Mouse (Mus musculus): ENCODE results near the gene Irf2bp2.

Gene Irf2bp2

DNA sequence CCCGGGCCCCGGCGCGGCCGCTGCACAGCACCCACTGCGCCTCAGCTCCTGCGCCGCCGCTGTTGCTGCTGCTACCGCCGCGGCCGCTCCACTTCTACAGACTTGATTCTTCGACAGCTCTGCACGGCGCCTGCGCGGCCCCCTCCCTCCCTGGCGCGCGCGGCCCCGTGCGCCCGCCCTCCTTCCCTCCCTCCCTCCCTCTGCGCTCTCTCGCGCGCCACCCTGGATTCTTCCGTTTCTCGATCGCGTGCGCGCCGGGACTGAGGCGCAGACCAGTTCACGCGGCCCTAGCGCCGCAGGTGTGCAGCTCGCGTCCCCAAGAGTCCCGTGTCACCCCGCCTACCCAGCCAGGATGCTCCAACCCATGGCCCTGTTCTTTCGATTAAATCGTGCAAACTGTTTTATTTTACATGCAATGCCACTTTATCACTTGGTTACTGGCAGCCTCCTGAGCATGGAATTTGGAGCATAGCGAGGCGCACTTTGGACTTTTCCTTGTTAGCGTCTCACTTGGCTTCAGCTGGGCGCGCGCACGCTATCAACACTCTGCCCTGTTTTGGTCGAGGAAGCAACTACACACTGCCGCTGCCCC is at the start of gene Irf2bp2:
TSS of gene Irf2bp2 (minus strand) at position 98 of the 592 bp plus-strand sequence.
- DNase-seq (ENCODE audit: low spot score) = peak; percentile 85

DNA sequence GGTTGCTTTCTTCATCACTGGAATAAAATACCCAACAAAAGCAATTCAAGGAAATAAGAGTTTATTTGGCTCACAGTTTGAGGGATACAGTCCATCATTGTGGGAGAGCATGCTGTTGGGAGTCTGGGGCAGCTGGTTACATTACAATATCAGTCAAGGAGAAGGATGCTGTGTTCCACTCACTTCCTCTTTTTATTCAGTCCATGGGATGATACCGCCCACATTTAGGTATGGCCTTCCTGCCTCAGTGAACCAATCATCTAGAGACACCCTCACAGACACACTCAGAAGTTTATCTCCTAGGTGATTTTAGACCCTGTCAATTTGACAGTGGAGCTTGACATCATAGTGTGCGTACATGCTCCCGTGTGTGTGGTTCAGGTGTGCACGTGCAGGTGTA is 48.9 kb upstream of the Irf2bp2 start:
- DNase-seq (ENCODE audit: low spot score) = no peak

DNA sequence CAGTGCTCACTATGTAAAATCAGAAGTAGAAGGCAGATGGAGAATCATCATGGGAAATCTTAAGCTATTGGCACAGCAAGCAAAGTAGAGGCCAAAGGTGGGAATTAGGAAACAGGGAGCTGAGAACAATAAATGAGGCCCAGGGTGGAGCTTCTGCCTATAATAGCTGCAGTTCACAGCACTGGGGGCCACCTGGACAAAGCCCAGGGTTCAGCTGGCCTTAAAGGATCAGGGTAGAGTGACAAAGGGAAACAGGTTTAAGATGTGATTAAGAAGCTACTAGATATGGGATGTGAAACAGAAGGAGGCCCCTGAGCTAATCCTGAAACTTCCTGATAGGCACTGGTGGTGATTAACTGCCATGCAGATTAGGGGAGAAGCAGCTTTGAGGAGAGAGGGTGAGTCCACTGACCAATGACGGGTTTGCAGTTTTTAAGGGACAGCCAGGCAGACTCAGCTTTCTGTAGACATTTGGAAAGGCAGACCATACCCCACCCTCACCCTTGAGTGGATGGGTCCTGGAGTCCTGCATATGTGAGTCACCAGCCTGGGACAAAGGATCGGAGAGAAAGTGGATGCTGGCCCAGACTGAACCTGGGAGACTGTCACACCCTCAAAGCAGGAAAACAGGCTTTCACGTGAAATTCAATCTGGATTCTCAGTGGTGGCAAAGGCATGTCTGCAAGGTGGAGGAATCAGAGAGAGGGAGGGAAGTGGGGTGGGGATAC is 47.9 kb upstream of the Irf2bp2 start:
- DNase-seq (ENCODE audit: low spot score) = no peak

DNA sequence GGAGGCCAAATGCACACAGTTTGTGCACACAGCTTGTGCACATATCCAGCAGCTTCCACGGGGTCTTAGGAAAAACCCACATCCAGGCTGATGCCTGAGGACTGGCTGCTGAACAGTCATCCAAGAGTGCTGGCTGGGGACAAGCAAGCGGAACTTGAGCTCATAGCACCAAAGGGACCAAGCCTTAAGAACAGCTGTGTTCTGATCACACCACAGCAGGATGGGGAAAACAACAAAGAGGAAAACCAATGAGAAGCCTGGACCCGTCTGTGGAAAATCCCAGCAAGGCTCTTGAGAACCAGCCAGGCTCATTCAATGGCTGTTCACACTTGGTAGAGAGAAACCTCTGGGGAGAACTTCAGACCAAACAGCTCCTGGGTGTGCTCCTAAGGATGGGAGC is 45.4 kb upstream of the Irf2bp2 start:
- DNase-seq (ENCODE audit: low spot score) = no peak

DNA sequence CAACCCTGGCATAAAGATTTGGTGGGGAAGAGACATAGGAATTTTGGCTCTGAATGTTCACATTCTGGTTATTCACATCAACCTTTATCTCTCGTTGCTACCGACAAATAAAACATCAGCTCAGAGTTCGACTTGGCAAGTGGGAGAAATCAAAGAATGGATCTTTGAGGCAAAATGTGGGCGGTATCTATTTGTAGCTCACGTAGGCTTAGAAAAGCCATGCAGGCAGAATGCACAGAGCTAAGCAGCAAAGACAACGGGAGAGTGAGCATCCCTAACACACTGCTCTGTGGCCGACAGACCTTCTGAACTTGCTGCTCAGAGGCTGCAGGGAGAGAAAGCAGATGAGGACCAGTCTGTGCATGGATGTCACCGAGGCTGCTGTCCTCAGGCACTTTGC is 44.2 kb upstream of the Irf2bp2 start:
- DNase-seq (ENCODE audit: low spot score) = no peak

DNA sequence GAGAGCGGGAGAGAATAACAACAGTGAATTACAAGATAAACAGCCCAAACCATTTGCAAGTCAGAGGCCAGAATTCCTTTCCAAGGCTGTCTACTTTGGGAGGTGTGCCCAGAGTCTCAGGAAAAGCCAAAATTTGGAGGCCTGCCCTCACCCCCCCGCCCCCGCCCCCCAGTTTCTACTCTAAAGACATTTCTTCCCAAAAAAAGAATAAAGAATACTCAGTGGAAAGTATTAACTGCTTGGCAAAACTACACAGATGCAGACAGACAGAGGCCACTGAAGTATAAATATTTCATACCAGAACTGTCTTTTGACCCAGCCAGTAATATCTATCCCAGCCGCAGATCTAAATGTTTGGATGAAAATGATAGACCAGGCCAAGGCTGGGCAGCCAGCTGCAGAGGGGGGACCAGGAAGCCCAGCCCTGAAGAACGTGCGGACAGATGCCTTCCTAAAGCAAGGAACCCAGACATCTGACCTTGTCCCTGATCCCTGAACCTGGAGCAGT is 40.8 kb upstream of the Irf2bp2 start:
- DNase-seq (ENCODE audit: low spot score) = no peak

DNA sequence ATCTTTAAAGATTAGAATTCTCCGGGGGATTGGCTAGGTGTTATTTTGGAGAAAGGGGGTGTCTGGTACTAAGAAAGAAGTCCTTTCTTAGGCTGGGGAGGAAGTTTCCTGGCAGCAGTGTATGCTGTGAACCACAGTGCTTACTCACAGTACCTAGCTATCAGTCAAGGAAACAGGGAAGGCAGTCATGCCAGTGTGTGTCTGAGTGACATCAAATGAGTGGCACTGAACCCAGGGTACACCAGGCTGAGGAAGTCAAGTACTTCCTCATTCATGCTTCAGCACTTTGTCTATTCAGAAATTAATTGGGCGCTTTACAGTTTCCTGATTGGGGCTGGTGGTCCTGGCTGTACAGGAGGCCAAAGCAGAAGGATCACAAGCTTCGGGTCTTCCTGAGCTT is 34.8 kb upstream of the Irf2bp2 start:
- no peak for DNase-seq (ENCODE audit: low spot score)

DNA sequence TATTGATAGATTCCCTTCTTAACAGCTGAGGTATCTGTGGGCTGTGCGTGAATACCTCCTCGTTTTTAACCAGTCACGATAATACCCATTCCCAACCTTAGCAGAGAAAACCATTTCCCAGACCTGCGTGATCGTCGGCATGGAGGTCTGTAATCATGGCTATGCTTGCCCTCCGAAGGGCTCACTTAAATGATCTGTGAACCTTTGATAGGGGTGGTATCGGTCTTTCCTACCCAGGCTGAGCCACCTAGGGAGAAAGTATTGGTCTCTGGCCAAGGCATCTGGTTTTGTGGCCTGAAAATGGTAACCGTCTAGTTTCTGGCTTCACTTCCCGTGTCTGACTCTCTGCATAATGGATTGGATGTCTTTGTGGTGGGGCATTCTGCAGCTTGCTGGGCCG is 32.6 kb upstream of the Irf2bp2 start:
- no peak for DNase-seq (ENCODE audit: low spot score)

DNA sequence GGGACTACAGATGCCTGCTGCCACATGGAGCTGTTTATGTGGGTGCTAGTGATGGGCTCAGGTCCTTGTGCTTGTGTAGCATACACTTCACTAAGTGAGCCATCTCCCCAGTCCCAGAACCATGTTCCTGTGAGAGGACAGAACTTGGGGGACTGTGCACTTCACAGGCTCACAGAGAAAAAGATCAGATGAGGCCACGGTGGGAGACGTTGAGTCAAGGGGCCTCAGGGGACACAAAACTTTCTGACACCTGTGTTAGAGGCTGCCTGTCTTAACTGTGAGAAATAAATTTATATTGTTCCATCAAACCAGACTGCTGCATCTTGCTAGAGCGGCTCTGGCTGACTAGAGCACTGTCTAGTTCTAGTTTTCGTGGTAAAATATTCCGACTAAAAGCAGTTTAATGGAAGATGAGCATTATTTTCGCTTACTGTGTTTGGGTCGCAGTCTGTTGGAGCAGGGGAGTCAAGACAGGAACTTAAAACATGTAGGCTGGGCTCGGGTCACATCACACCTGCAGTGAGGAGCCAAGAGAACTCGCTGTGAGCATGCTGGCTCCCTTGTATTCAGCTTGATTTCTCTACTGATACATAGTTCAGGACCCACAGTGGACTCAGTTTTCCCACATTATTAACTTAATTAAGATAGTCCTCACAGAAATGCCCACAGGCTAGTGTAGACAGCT is 28.5 kb upstream of the Irf2bp2 start:
- DNase-seq (ENCODE audit: low spot score) = no peak

DNA sequence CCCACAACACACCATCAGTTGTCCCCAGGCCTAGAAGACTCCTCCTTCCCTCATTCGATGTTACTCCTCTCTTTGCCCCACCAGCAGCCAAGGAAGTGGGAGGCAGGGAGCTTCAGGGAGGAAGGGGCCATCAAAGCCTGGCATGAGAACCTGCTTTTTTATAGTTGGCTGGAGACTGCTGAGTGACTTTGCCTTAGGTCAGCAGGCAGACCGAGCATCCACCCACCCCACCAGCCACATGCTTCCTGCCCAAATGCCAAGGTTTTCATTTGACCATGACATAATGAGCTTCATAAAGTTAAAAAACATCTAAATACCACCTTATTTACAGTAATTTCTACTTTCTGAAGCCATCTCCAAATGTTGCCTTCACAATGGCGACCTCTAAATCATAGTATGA is 26.9 kb upstream of the Irf2bp2 start:
- no peak for DNase-seq (ENCODE audit: low spot score)

DNA sequence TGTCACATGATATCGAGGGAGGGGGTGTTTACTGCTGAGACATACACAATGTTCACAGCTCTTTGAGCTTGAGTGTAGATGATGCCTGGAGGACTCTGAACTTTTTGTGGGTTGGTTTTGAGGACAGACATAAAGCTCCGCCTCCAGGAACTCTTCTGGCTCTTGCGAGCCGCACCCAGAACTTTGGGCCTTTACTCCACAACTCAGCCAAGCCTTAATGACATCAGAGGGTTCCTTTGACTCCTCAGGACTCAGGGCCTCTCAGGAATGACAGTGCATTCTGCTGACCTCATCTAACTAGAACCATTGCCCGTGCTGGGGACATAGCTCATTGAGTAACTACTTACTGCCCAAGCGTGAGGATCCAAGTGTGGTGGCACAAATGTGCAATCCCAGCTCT is 25.7 kb upstream of the Irf2bp2 start:
- DNase-seq (ENCODE audit: low spot score) = no peak

DNA sequence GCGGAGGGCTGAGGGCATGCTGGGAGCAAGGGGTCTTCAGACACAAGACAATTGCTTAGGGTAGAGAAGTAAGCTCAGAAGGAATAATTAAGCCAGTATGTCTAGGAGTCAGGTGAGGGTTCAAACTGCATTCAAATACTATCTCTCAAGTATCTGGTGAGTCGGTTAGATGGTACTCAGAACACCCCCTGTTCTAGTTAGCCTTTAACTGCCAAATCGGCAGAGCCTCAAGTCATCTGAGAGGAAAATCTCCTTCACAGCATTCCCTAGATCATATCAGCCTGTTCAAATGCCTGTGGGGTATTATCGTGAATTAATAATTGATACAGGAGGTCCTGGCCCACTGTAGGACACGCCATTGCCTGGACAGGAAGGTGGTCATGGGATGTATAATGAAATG is 23.9 kb upstream of the Irf2bp2 start:
- no peak for DNase-seq (ENCODE audit: low spot score)

DNA sequence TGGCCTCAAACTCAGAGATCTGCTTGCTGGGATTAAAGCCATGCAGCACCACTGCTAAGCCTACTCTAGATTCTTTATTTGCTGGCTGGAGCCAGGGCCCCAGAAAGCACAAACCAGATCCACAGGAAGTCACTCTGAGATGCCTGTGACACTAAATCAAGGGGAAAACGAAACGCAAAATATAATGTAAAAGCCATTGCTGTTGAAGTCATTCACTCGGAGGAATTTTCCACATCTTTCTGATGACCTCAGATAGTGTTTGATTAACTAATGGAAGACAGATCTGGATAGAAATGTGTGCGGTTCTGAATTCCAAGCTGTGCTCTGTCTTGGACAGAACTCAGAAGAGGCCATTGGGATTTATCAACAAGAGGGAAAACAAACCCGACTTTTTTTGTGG is 22.9 kb upstream of the Irf2bp2 start:
- DNase-seq (ENCODE audit: low spot score) = no peak

DNA sequence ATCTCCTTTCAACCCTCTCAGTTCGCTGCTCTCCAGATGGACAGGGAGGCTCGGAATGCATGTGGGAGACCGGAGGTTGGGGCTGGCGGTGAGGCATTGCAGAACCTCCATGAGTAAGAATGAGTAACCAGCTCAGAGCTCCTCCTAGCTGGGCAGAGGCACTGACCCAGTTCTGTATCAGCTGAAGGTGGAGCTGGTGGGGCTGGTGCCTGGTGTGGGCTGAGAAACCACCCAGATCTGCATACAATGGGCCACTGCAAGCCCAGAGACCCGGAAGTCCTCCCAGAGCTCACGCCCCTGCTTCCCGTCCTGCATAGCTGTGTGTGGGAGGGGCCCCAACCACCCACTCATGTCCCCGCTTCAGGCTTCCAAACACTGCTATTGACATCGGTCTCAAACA is 22.0 kb upstream of the Irf2bp2 start:
- peak; percentile 28 for DNase-seq (ENCODE audit: low spot score)

DNA sequence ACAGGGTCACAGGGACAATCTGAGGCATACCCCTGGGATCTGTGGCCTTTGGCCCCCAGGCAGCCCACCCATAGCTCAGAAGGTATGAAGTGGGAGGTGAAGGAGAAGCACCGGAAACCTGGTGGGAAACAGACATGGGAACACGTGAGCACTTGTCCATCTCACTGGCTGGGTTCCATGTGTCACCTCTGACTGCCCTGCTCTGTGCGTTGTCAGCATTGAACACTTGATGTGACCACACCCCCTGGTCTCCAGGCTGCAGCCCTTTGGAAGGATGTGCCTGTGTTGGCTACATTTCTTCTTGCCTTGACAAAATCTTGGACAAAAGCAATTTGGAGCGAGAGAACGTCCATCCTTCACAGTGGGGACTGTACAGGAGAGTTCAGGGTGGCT is 20.9 kb upstream of the Irf2bp2 start:
- no peak for DNase-seq (ENCODE audit: low spot score)

DNA sequence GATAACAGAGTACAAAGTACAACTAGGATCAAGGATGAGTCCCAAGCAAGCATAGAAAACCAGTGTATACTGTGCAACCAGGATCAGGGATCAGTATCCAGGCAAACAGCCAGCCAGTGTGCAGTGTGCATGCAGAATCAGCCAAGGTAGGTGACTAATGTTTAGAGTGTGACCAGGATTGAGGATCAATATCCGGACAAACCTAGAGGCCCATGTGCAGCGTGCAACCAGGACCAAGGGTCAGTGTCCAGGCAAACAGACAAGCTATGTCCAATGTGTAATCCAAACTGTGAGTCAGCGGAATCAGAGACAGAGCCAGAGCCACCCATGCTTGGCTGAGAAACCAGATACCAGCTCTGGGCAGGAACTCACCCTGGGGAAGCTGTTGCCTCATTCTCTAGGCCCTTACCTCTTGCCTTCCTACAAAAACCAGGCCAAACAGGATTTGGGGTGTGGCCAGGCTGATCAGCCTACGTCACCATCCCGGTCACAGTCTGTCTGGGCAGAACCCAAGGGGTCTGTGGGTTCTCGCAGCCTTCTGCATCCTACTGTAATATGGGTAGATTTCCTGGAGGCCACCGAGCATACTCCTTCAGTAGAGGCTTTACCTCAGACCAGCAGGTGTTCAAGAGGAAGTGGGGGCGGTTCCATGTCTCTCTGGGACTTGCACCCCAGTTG is 20.4 kb upstream of the Irf2bp2 start:
- DNase-seq (ENCODE audit: low spot score) = no peak

DNA sequence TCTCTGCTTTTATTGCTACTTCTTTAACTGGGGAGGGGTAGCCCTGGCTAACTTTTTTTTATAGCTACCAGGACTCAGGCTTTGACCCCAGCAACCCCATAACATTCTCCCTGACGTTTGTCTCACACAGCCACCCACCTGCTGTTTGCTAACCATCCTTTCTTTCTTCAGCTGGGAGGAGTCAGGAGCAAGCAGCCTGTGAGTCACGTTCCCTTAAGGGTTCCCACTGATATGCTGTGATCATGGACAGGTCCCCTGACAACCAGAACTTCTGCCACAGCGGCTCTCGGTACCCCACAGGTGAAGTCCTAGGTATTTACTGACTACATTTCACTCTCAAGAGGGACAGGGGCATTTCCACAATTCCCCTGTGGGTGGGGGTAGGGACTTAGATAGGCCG is 19.4 kb upstream of the Irf2bp2 start:
- DNase-seq (ENCODE audit: low spot score) = no peak

DNA sequence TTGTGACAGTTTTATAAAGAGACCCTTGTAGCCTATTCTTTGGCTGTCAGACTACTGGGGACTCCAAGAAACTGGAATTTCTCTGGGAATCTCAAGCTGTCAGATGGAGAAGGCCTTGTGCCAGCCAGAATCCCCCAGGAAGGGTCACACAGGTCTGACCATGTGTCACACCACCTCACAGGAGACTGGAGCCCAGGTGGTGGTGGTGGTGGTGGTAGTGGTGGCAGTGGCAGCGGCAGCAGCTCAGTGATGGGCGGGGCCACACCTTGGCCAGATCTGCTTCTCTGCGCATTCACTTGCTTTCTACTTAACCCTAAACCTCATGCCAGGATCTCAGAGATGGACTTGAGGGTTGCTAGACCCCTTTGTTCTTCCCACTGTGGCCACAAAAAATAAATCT is 19.0 kb upstream of the Irf2bp2 start:
- DNase-seq (ENCODE audit: low spot score) = no peak

DNA sequence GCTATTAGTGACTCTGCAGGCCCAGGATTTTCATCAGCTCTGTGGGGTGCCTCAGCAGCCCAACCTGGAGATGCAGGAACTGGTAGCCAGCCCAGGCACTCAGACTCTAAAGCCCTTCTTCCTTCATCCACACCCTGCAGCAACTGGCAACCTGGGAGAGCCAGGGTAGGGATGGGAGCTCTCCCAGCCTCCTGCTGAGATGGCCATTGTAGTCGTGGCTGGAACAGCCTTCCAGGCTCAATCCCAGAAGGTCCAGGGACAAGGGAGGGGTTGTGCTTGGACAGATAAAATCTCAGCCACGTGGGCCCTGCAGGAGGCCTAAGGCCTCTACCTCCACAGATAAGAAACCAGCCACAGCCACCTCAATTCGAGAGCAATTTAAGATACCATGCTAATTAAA is 16.9 kb upstream of the Irf2bp2 start:
- DNase-seq (ENCODE audit: low spot score) = no peak

DNA sequence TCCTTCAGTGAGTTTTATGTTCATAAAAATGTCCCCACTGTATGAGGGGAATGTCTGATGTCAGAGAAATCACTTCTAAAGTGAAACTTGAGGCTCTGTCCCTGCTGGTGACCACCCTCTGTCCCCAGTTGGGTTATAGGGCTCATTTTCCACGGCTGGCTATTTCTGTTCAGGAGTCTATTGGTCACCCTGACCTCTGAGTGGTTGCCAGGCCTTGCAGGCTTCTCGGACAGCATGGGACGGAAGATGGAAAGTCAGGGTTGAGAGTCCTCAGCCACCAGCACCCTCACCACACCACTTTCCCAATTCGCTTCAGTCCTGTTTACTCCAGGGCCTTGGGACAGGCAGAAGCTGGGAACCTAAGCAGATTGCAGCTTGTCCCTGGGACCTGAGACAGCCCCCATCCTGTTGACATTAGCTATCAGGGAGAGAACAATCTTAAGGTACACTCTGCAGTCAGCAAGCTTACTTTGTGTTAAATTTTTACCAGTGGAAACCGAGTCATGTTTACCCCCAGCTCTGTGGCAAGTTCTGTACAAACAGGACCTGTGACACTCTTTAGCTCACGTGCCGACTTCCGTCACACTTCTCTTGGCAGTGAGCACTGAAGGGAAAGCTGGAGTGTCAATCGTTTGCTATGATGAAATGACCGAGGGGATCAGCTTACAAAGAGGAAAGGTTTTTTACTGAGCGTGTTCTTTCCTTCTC is 15.9 kb upstream of the Irf2bp2 start:
- DNase-seq (ENCODE audit: low spot score) = no peak

DNA sequence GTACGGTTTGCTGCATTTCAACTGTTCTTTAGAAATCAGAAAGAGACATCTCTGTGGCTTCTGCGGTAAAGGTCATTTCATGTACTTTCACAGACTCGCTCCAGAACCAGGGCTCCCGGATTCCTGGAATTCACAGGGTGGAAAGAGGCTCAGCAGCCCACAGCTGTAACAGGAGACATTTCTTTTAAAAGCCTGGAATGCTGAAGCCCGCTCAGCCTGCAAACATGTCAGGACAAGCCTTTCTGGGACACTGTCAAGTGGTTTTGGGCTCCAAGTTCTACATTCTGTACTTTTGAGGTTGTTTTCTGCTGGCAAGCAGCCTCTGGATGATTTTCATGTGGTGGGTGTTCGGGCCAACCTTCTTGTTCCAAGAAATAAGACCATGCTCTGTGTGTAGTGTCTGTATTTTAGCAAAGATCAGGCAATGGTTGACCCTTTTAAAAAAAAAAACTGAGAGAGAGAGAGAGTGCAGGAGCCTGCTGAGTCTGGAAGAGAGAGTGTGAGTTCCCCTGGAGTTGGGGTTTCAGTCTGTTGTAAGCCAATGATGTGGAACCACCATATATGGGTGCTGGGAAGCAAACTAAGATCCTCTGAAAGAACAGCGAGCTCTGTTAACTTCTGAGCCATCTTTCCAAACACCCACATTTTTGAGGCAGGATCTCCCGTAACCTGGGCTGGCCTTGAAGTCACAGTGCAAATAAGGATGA is 9.6 kb upstream of the Irf2bp2 start:
- peak; percentile 53 for DNase-seq (ENCODE audit: low spot score)

DNA sequence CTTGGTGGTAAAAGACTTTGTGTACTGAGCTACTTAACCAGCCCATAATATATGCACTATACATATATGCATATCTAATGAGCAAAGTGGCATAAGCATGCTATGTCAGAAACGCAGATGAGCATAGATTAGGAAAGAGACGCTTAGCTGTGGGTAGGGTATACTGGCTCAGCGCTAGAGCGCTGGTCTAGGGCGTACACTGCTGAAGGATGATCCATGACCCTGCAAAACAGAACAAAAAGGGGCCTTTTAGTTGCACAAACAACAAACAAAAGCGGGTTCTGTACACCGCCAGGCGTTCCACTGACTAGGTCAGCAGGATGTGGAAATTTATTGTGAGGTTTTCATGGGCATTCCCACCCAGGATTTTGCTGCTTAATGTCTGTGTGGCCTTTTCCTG is 8.9 kb upstream of the Irf2bp2 start:
- DNase-seq (ENCODE audit: low spot score) = no peak
